Mouse (Mus musculus): ENCODE results near the gene Eipr1. TPM values are rescaled to one million over a fixed set of nuclear protein-coding genes. Genes with fewer than 3 reads are reported as not detected.
"Not testable (repeated sequence)": the region's sequence is repeated elsewhere in the genome, so short reads cannot be mapped to it uniquely, and the experiment has no call there.

Gene Eipr1
- total RNA-seq, 2 experiments from 2014 or later, result 14.8 to 15.5 TPM

DNA sequence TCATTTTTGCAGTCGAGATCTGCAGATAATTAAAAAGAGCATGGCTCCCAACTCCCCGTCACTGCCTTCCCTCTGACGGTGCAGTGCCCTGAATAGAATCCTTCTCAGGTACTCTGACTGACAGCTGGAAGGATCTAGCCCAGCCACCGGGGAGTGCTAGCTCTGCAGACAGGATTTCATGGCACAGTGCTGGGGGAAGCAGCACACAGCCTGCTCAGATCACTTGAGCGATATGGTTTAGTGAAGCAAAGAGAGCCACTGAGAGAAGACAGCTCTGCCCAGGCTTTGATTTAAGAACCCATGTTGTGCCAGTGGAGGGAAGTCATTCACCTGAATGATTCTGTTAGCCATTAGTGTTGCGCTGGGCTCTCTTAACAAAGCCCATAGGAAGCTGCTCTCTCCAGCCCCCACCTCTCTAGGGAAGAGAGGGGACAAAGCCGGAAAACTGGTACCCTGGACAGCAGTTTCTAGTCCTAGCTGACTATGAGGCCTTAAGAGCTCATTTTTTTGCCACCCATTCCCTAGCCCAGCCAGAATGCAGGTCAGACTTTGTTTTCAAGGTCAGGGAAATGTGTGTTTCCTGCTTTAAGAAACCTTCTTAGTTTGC lies 137.6 kb downstream of the Eipr1 start:
- no peak for DNase-seq

DNA sequence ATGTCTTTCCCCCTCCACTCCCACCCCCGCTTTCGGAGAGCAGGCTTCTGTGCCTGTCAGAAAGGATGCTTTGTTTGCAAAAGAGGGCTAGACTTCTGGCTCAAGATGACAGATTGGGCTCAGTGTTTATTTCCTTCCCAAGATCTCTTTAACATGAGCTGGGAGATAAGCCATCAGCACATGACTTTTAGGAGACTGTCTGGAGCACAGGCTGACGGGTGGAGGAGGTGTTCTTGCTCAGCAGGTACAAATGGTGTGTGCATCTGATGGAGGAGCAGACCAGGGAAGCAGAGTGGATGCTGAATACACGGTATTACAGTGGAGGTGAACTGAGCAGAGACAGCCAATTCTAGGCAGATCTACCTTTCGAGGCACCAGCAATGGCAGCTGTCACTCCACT lies 139.9 kb downstream of the Eipr1 start:
- DNase-seq, result no peak

DNA sequence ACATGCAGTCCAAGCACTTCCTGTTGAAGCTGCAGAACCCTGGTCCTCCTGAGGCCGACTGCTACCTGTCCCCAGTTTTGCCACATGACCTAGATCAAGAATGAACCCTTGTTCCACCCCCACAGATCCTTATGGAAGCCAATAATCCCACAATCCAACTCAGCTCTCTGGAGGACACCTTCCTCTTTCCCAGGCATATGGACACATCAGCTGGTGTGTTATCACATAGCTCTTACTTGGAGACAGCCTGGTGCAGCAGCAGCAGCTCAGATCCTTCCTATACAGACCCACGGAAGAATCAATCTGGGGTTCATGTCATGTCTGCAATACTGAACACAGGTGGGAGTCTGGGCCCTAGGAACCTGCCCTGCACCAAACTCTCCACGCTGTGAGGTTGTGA lies 145.0 kb downstream of the Eipr1 start:
- DNase-seq, result no peak

DNA sequence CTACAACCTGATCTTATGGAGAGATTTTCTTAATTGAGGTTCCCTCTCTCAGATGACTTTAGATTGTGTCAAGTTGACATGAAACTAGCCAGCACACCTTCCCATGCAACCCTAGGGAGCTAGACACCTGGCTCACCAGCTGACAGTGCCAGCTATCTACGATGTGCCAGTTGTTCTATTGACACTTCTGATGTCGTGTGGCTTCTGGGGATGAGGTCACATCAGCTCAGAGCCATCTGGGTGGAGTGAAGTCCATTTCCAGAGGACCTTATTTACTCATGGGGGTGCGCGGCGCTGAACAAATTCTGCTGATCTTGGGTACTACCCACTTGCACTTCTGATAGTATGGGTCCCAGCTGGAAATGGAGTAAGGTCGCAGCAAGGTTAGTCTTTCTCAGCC lies 146.7 kb downstream of the Eipr1 start:
- DNase-seq, result no peak

DNA sequence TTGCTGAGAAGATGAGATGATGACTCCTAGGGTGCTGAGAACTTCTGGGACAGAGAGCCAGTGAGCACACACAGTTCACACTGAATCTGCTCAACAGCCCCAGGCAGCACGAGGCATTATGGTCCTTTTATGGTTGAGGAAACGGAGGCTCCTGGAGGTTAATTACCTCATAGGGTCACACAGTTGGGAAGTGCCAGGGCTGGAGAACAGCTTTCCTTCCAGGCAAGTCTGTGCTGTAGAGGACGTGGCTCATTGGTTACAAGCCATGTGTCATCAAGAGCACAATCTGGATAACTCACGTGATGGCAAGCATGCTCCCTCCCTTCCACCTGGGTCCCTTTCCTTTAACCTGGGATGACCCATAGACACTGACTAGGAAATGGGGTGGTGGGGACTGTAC lies 148.1 kb downstream of the Eipr1 start:
- DNase-seq, result no peak

DNA sequence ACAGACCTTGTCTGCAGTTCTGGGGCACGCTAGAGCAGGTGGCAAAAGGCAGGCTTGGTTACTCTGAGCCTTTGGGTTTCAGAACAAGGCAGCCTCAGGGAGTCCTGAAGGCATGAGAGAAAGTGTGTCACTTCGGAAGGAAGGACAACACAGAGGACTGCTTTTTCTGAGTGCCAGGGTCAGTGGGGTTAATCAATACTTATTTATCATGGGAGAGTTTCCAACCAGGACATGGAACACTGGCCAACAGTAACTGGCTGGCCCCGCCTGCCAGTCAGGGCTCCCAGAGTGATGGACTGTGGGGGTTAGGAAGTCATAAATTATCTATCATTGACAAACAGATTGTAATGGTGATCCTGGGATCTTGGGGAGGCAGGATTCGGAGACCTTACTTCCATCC lies 148.7 kb downstream of the Eipr1 start:
- no peak for DNase-seq

DNA sequence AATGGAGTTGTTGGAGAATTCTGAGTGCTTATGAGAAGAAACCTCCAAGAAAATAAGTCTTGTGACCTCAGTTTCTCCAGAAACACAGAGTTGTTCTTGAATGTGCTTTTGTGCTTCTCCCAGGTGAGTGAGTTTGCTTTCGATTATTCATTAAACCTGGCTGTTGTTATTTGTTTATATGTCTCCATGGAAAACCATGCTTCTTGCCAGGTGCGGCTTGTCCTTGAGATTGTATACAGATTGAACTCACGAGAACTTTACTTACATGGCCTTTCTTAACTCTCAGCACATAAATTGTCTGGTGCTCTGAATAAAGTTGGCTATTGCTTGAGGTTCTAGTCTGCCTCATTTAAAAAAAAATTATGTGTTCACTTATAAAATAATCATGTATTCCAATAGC lies 150.5 kb downstream of the Eipr1 start:
- DNase-seq, result no peak

DNA sequence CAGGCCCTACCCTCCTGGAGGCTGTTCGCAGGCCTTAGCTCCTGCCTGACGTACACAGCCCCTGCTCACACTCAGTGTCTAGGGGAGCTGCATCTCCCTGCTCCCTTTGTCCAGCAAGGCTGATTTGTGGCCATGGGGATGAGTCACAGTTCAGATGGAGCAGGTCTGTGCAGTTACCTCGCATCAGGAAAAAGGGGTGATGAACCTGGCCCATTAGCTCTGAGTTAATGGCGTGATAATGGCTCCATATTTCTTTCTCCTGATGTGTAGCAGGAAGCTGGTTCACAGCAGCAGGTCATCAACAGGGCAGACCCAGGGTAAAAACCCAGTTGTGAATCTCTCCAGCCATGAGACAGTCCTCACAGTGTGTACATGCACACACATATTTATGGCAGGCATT lies 151.5 kb downstream of the Eipr1 start:
- no peak for DNase-seq

DNA sequence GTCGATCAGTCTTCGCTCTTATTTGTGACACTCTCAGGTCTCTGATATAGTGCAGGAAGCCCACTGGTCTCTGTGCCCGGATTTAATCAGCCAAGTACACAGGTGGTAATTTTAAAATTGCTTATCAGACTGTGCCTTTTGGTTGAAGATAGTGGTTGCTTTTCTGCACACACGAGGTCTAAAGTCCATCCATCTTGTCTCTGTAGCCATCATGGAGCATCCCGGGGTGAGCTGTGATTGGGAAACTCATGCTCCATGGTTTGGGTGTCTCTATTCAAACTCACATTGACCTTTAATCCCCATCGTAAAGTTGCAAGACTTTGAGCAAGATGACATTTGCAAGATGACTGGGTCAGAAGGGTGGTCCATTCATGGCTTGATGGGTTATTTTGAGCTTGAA lies 153.9 kb downstream of the Eipr1 start:
- no peak for DNase-seq

DNA sequence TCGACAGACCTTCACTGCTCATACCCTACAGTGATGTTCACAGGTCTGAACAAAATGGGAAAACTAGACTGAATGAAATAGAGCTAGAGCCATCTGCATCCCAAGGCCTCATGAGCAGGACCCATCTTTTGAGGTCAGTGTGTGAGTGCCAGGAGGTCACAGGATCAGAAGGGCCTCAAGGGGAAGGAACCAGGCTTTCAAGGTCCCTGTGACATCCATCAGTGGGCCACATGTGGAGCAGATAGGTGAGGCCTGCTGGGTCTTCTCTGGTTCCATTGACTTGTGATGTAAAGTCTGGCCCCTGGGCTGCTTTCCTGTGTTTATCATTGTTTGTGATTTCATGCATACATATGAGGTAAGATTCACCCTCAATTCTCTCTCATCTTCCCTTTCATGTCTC lies 154.4 kb downstream of the Eipr1 start:
- no peak for DNase-seq

DNA sequence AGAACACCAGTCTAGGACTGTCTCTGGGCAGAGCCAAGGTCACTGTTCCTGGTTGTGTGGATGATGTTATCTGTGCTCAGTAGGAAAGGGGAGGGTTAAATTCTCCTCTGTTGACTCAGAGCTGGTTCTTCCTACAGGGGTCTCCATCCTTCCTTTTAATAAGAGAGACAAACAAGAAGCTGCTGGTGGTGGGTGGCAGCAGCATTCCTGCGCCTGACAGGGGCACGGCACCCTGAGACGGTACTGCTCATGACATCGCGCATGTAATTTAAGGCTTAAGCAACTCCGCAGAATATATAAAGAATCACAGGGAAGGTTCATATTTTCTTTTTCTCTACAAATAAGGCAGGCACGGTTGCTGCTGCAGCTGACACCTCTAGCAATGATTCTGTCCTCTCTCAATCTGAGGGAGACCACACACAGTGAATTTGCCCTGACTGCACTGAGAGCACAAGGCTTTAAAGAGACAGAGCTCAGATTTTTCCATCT lies 155.2 kb downstream of the Eipr1 start:
- DNase-seq, result no peak

DNA sequence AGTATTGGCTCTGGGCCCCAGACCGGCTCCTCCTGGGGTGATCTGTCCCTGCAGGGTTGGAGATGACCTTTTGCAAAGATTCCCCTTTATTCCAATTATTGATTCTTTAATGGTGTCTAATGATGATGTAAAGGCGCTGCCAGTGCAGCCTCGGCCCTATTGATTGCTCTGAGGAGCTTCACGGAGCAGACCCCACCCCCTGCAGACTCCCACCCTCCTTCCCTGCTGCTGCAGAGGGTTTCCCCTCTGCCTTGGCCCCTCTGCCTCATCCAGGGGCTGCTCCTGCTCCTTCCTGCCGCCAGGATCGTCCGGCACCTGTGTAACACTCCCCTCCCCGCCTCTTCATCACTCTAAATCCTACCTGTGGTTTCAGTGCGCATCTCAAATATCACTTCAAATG lies 156.2 kb downstream of the Eipr1 start:
- no peak for DNase-seq

DNA sequence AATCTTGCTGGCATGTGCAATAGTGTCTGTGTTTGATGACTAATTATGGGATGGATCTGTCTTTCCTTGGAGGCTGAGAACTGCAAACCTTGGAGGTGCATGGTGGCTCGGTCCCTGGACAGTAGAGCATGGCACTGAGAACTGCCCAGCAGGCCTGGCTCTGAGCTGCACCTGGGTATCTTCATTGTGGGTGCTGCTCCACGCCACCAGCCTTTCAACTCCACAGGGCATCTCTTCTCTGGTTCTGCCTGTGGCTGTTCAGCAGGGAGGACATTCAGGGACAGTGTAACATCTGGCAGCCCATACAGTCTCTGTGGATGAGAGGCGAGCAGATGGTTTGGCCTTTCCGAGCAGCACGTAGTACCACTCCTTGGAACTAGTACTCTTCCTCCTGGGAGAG lies 158.2 kb downstream of the Eipr1 start:
- DNase-seq, result no peak

DNA sequence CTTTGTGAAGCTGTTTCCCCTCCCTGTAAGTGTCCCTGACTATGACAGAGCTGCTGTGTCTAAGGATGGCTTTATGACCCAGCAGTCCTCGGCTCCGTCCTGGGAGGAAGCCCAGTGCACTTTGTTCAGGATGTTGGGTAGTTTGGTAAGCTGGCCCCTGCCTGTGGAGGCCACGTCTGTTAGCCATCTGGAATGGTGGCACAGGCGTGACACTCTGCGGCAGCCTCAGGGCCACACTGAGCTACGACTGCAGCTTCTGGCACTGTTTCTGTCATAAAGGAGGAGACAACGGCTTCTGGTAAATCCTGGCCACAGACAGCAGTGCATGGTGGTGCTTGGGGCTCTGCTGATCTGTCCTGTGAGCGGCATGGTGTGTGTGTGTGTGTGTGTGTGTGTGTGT lies 159.0 kb downstream of the Eipr1 start:
- no peak for DNase-seq

DNA sequence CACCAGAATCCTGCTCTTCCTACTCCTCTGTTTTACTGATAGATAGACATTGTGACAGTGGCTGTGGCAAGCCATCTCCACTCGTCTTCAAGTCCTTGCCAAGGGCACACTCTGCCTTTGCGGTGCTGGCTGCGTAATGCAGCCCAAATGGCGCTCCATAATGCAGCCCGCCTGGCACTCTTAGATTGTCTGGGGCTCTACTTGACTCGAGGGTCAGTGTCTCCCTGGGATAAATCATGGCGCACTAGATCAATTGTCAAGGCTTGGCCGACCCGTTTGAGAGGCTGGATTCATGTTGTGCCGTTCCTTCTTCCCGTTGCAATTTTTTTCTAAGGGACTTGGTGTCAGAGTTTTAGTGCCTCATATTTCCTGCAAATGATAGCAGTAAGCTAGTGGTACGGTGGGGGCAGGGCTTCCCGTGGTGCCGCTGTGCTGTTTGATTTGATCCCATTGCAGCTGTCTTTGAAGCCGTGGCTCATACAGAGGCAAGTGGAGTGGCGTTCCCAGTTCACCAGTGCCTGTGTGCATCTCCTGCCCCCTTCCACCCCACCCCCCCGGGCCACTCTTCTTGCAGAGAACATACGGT lies 160.8 kb downstream of the Eipr1 start:
- DNase-seq, result peak; percentile 16

DNA sequence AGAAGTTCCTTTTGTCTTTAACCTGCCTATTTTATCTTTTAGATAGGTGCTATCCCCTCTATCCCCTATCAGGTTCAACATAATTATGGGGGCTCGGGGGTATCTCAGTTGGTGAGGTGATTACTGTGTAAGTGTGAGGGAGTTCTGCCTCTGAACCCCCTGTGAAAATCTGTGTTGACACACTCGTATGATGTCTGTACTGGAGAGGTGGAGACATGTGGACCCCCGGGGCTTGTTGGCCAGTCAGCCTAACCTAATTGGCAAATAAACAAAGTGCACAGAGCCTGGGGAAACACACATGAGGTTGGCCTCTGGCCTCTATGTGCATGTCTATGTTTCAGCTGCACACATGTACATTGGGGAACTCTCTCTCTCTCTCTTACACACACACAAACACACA lies 161.5 kb downstream of the Eipr1 start:
- no peak for DNase-seq

DNA sequence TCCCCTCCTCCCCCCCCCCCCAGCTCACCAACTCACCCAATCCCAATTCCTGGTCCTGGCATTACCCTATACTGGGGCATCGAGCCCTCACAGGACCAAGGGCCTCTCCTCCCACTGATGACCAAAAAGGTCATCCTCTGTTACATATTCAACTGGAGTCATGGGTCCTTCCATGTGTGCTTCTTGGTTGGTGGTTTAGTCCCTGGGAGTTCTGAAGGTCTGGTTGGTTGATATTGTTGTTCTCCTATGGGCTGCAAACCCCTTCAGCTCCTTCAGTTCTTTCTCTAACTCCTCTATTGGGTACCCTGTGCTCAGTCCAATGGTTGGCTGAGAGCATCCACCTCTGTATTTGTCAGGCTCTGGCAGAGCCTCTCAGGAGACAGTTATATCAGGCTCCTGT lies 162.5 kb downstream of the Eipr1 start:
- not testable (repeated sequence) for DNase-seq

Other genes starting within 250 kb of the Eipr1 start
- gene Dcdc2c, start 199.4 kb upstream of the Eipr1 start, total RNA-seq (2021), result not detected
- not detected for gene Allc, start 169.3 kb upstream of the Eipr1 start, total RNA-seq (2021)
- 10 to 100 TPM in 1 of 2 experiments, 1 to 10 TPM in 1; 7.5 to 12.7 TPM for gene Colec11, start 128.4 kb upstream of the Eipr1 start, total RNA-seq (2021)
- gene Rps7, start 115.8 kb upstream of the Eipr1 start, total RNA-seq (2021), result 100 to 1,000 TPM; 512 to 544 TPM
- 10 to 100 TPM; 12.4 to 12.7 TPM for gene Rnaseh1, start 102.2 kb upstream of the Eipr1 start, total RNA-seq (2021)
- 10 to 100 TPM; 55.4 to 62.9 TPM for gene Adi1, start 76.6 kb upstream of the Eipr1 start, total RNA-seq (2021)
- gene Trappc12, start 1.3 kb upstream of the Eipr1 start, total RNA-seq (2021), result 10 to 100 TPM; 29.0 to 37.3 TPM

Data from adrenal gland, postnatal 10 days (tissue).